Mouse (Mus musculus) urinary bladder, adult 18-20 months (tissue): ENCODE data around the gene Frmd6.

ENCODE experiments used
- DNase-seq, 2 experiments: peaks; one replicate each; pipeline ENCODE4 v3.0.0; 2022; ENCODE audit warnings: low spot score in 2 of 2, mixed read lengths in 2 of 2

The Frmd6 gene

GRCm38 (mm10) chr12:70851342-70851960, 26.1 kb downstream of the Frmd6 start:
- DNase-seq = no peak

GRCm38 (mm10) chr12:70853026-70853425, 27.7 kb downstream of the Frmd6 start:
- DNase-seq = no peak

DNA sequence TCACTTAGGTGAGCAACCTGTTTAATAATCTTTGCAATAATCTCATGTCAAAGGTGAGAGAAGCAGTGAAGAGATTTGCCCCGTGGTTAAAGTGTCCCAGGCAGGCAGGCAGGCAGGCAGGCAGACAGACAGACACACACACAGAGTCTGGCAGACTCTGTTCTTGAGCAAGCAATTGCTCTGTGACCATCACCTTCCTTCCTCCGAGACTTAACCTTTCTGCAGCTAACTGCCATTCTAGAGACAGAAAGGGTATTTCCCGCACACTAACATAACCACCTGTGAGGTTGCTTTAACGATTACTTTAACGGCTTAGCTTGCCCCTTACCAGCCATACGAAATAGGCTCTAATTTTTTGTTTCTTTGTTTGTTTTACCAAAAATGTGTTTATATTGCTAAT, 30.4 kb downstream of the Frmd6 start:
- DNase-seq = no peak

DNA sequence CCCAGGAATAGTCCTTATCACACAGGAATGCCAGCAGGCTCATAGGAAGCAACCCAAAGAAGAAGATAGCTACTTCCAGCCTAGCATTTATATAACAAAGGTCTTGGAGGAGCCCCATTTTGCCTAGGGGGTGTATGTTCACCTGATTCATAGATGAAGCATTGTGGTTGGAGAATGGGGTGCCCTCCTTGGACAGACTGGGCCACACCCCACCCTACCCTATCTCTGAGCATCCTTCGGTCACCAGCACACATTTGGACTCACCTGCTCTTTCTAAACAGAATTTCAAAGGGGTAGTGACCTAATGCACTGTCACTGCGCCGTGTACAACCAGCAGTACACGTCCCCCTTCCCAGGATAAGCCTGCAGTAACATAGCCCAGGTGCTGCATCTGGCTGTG, 31.5 kb downstream of the Frmd6 start:
- DNase-seq = no peak

- no peak for DNase-seq
Measured at GRCm38 (mm10) chr12:70863281-70863680, 38.0 kb downstream of the Frmd6 start.

DNA sequence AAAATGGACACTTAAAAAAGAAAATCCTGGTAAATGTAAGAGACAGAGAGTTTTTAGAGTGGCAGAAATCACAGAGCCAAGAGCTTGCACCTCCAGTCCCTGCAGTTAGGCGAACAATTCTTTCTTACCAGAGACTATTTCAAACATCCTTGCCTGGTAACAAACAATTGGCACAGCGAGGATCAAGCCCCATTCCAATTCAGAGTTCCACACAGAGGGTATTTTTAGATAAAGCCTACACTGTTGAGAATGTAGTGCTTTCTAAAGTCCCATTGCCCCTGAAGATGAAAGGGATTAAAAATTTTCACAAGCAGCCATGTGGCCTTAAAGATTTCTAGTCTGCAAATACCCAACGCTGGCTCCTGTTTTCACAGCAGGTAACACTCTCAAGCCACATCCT, 42.5 kb downstream of the Frmd6 start:
- no peak for DNase-seq

DNA sequence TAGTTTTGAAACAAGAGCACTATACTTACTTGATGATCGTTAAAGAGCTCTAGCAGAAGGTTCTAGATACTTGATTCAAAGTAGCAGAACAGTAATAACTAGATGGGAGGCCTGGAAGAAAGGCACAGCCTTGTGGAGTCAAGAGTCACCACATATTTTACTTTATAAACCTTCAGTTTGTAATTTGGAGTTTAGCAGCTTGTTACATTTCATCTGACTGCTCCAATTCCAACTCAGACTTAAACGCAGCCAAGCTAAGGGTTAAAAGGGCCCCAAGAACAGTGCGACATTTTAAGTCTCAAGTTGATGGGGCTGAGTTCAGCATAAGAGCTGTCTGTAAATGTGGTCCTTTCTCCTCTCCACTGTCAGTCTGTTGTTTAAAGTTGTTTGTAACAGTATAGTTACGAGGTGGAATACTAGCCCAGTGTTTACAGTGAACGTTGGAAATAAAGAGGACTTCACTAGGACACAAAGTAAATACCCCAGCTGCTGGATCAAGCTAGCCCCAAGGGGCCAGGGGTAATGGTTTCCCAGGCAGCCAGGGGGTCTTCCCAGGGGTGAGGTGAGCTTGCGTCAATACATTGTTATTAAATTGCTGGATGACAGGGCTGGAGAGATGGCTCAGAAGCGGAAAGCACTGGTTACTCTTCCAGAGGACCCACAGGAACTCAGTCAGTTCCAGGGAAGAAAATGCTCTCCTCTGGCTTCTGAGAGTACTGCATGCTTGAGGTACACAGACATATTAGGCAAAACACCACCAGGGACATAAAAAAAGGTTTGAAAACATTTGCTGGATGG, 43.1 kb downstream of the Frmd6 start:
- no peak for DNase-seq

GRCm38 (mm10) chr12:70868988-70869291, 43.6 kb downstream of the Frmd6 start:
- no peak for DNase-seq

- no peak for DNase-seq
Measured at GRCm38 (mm10) chr12:70873544-70873943, 48.2 kb downstream of the Frmd6 start.

DNA sequence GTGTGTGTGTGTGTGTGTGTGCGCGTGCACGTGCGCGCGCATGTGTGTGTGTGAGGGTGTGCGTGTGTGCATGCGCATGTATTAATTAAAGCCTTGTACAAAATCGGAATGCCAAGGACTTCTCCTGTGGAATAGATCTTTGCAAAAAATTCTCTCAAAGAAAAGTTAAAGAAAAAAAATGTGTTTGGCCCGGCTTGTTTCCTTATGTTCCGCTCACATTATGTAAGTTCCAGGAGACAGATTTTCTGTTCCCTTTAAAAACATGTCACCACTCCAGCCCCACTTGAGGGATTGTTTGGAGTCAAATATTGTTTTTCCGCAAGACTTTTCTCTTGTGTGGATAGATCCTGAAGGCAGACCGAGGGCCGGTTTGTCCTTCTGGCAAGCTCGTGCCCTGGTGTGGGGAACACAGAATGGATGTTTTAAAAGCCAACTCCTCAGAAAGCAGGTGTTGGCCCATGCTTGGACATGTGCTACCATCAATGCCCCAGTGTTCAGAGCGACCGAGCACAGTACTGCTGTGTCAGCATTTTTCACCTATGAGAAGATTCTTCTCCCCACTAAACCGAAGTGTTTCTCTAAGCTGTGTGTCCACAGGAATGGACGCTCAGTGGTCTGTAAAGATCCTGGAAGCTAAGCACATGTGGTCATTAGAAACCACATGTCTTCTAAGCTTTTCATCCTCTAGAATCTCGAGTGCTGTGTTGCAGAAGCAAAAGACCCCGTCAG, 51.1 kb downstream of the Frmd6 start:
- DNase-seq = no peak

DNA sequence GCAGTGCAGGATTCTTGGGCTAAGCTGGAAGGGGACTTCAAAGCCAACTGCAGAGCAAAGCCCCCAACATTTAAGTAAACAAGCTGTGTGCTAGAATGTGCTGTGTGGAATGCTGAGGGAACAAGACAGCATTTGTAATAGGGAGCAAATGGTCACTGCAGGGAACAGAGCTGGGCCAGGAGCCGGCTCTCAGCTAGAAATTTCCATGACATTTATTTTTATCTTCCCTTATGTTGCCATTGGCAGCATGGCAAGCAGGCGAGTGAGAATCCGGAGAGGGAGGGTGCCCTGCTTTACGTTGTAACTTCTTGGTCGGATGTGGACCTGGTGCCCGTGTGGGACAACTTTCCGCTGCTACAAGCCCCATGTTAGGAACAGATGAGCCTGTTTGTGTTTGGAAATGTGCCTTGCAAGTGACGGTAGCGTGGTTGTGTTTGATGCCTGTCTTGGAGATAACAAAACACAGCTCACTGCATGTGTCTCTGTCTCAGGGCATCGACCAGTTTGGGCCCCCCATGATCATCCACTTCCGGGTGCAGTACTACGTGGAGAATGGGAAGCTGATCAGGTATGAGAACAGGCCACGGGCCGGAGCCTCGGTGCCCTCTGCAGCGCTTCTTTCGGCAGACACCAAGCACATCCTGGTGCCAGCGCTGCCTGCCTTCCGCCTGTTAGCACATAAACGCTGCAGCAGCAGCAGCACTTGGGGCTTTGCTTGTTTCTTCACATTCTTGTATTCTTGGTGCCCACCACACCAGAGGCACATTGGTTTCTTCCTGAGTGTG, 52.8 kb downstream of the Frmd6 start:
- no peak for DNase-seq

- DNase-seq = no peak
Measured at GRCm38 (mm10) chr12:70880396-70880975, 55.2 kb downstream of the Frmd6 start.

DNA sequence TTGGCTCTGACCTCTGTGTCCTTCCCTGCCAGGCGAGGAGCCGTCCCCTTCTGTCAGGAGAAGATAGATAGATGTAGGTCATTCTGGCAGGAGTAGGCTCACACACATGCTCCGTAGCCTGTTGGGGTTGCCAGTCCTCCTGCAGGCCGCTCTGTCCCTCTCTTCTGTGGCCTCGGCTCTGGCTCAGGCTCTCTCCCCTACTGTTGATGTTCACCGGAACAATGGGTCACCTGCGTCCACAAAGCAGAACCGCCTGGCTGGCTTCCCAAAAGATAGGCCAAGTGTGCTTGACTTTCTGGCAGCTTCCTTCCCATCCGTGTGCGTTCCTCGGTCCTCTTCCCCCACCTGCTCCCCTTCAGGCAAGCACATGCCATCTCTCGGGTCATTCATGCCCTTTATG, 56.0 kb downstream of the Frmd6 start:
- no peak for DNase-seq

DNA sequence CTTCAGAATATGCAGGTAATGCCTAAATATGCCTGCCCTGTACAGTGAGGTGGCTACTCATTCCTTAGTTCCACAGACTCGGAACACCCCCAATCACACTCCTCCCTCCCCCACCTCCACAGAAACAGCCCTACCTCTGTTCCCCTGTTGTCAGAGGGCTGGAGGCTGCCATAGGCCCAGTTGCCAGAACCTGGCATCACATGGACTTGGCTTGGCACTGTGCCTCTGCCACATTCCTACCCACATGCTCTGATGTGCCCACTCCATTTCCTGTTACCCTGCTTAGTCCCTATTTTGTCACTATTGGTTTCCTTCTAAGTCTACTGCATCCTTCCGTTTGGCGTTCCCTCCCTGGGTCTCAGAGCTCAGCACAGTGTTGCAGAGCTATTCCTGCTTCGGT, 56.5 kb downstream of the Frmd6 start:
- no peak for DNase-seq

DNA sequence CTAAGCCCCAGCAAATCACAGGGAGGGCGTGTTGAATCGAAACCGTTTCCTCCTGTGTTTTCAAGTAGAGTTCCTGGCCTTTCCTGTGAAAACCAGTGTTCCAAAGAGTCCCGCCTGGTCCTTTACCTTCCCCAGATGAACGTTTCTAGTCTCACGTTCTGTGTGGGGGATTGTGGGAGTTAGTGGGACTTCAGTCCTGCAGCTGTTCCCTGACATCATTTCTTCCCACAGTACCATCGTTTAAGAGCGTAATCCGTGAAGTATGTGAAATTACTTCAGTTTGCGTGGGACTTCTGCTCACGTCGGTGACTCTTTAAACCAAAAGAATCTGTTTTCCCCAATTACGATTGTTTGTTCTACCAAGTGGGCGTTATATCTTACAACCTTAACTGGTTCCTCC, 57.8 kb downstream of the Frmd6 start:
- DNase-seq = no peak

- DNase-seq = no peak
Measured at GRCm38 (mm10) chr12:70884113-70884512, 58.8 kb downstream of the Frmd6 start.

DNA sequence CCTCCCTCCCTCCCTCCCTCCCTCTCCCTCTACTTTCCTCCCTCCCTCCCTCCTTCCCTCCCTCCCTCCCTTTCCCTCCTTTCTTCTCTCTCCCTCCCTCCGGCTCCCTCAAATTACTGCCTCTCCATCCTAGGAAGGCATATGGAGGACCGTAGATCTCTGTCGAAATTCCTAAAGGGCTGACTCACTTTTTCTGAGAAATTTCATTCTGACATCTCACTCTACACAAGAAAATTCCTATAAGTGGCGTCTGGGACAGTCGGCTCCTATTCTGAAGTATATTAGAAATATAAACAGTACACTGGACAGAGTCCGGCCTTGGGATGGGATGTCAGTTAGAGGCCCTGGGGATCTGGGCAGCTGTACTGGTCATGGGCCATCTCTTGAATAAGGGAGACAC, 59.7 kb downstream of the Frmd6 start:
- no peak for DNase-seq

DNA sequence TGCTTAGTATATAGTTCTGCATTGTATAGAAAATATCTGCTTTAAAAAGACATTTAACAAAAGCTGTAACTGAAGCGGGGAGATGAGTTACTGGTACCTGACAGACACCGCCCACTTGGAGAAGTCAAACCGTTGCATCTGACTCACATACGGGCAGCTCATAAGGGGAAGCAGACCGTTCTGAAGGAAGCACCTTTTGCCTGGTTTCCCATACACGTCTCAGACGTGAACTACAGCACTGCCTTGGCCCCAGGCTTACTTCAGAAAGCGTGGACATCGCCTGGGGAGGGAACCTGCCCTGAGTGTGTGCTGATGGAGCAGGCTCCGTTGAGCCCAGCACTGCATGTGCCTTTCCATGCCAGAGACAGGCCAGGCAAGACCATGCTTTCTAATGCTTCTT, 60.3 kb downstream of the Frmd6 start:
- no peak for DNase-seq

DNA sequence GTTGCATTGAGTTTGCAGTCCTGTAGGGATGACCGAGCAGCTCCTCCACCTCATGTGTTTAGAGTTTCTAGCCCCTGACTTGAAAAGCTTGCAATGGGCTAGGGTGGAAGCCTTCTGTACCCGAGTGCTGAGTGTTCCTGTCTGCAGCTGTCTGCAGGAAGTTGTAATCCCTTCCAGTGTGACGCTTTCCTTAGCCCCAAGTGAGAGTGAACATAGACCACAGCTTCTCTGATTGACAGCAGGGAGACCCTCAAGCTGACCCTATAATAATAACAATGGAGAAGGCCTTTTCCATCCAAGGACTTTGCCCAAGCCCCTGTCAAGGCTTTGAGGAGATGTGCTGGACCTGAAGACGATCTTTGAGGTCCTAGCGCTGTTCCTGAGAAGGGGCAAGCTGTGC, 65.1 kb downstream of the Frmd6 start:
- DNase-seq = no peak

- no peak for DNase-seq
Measured at GRCm38 (mm10) chr12:70890874-70891470, 65.7 kb downstream of the Frmd6 start.

DNA sequence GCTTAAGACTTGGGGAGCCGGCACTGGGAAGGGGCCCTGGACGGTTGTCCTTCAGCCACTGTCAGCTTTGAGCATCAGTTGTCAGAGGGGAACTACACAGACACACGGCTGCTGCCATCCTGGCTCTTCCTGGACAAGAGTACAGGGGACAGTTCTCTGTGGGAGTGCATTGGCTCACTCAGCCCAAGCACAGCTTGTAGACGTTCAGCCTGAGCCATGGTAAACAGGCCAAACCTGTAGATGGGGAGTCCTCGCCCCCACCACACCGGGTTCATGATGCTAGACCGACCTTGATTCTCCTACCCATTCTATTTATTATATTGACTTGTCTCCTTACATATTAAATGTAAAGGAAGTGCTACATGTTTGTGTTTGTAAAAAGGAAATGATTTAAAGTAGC, 70.0 kb downstream of the Frmd6 start:
- no peak for DNase-seq

DNA sequence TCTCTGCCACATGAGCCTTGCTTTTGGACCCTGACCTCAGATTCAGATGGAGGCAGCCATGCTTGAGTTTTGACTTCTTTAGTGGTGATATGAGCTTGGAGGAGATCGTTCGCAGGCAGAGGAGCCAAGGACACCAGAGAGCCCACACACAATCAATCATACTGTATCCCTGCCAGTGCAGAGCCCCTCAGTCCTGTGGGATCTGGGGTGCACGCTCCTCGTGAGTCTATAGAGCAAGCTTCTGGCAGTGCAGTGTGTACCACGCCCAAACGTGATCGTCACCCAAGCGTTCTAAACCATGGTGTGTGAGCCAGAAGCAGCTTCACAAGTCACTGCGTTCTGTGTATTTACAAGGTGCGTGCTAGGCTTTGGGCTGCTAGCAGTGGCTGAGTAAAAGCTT, 70.8 kb downstream of the Frmd6 start:
- DNase-seq = no peak
